Mouse (Mus musculus) left cerebral cortex, postnatal 36 days (tissue): ENCODE measurements around the gene Slc4a1. TPM values are rescaled to one million over a fixed set of nuclear protein-coding genes. Genes with fewer than 3 reads are reported as not detected.

Experiments used
- DNase-seq, 2 experiments: peaks; one replicate each; pipeline ENCODE4 v3.0.0; 2021 to 2022; ENCODE audit warnings: low spot score in 2 of 2, mixed read lengths in 1 of 2
- intact Hi-C: fragments of 180-260 bp; cut with DNase I; formaldehyde crosslinking; loops from one replicate; pipeline ENCODE4 v1.15.1; 2025
- total RNA-seq, 2 experiments: library from RNA; stranded (reverse); gene quantifications; 2 replicates each; pipeline ENCODE4 v1.2.3; 2021

Gene Slc4a1
- total RNA-seq, 2 experiments from 2014 or later: 0.39 to 0.50 TPM

GRCm38 (mm10) chr11:102361776-102362495 is 4.1 kb downstream of the Slc4a1 start:
- no peak for DNase-seq
- intact Hi-C loops: no loop called here

GRCm38 (mm10) chr11:102358365-102358764 is 7.6 kb downstream of the Slc4a1 start:
- no peak for DNase-seq
- intact Hi-C loops: no loop called here

- intact Hi-C loops: no loop called here
- DNase-seq: peak; percentile 13 to 38
These were observed 9.2 kb downstream of the Slc4a1 start for GRCm38 (mm10) chr11:102356636-102357350.

GRCm38 (mm10) chr11:102356190-102356589 is 9.8 kb downstream of the Slc4a1 start:
- intact Hi-C loops: no loop called here
- DNase-seq: no peak

- no peak for DNase-seq
- intact Hi-C loops: no loop called here
These were observed 10.5 kb downstream of the Slc4a1 start for GRCm38 (mm10) chr11:102355501-102355900.

- intact Hi-C loops: no loop called here
- DNase-seq: no peak
These were observed 13.0 kb downstream of the Slc4a1 start for GRCm38 (mm10) chr11:102353021-102353431.

- intact Hi-C loops: no loop called here
- DNase-seq: no peak
These were observed 13.6 kb downstream of the Slc4a1 start for GRCm38 (mm10) chr11:102352378-102352777.

GRCm38 (mm10) chr11:102350981-102351523 is 15.0 kb downstream of the Slc4a1 start:
- DNase-seq: no peak
- intact Hi-C loops: no loop called here

- no peak for DNase-seq
- intact Hi-C loops: no loop called here
These were observed 15.6 kb downstream of the Slc4a1 start for GRCm38 (mm10) chr11:102350416-102350815.

GRCm38 (mm10) chr11:102349189-102349954 is 16.6 kb downstream of the Slc4a1 start:
- DNase-seq: no peak
- intact Hi-C loops: no loop called here

- intact Hi-C loops: no loop called here
- no peak for DNase-seq
These were observed 17.2 kb downstream of the Slc4a1 start for GRCm38 (mm10) chr11:102348771-102349170.

GRCm38 (mm10) chr11:102348101-102348585 is 17.9 kb downstream of the Slc4a1 start:
- no peak for DNase-seq
- intact Hi-C loops: no loop called here

GRCm38 (mm10) chr11:102347683-102348082 is 18.3 kb downstream of the Slc4a1 start:
- no peak for DNase-seq

GRCm38 (mm10) chr11:102346926-102347325 is 19.1 kb downstream of the Slc4a1 start:
- intact Hi-C loops: no loop called here
- no peak for DNase-seq

More at GRCm38 (mm10) chr11:102347683-102348082, 18.3 kb downstream of the Slc4a1 start:
- intact Hi-C loops: no loop called here

GRCm38 (mm10) chr11:102344458-102344857 is 21.5 kb downstream of the Slc4a1 start:
- intact Hi-C loops: no loop called here
- no peak for DNase-seq

- intact Hi-C loops: no loop called here
These were observed 23.3 kb downstream of the Slc4a1 start for GRCm38 (mm10) chr11:102342742-102343141.

GRCm38 (mm10) chr11:102341101-102341500 is 24.9 kb downstream of the Slc4a1 start:
- DNase-seq: no peak
- intact Hi-C loops: no loop called here

More at GRCm38 (mm10) chr11:102342742-102343141, 23.3 kb downstream of the Slc4a1 start:
- DNase-seq: no peak

GRCm38 (mm10) chr11:102339624-102340023 is 26.4 kb downstream of the Slc4a1 start:
- intact Hi-C loops: loop anchor here (5.0 kb wide), 1 partner anchor 38 kb away; no protein-coding TSS in a partner anchor
- no peak for DNase-seq

- intact Hi-C loops: loop anchor here (5.0 kb wide), 1 partner anchor 38 kb away; no protein-coding TSS in a partner anchor
- DNase-seq: no peak
These were observed 26.8 kb downstream of the Slc4a1 start for GRCm38 (mm10) chr11:102339195-102339594.

GRCm38 (mm10) chr11:102338561-102338960 is 27.4 kb downstream of the Slc4a1 start:
- intact Hi-C loops: loop anchor here (5.0 kb wide), 1 partner anchor 39 kb away; no protein-coding TSS in a partner anchor
- peak; percentile 53 to 59 for DNase-seq
